Mouse (Mus musculus) layer of hippocampus, adult 6 months (tissue): ENCODE results near the gene Hoxa9. TPM values are rescaled to one million over a fixed set of nuclear protein-coding genes. Genes with fewer than 3 reads are reported as not detected.

Experiments
- long read RNA-seq, 2 experiments: library from polyadenylated mRNA; unstranded; transcript quantifications; one replicate each; pipeline ENCODE4 v2.0.0; 2019 to 2020
- microRNA-seq: library from miRNA; unstranded; fragments of <30 nt; microRNA quantifications from one replicate; pipeline ENCODE4 v1.2.0, GENCODE M21; 2020
- polyA plus RNA-seq: library from polyadenylated mRNA; unstranded; fragments of <200 nt; fragmentation: Nextera tagmentation; gene quantifications from 2 replicates; pipeline ENCODE4 v1.2.3, GENCODE M21; 2021

The Hoxa9 gene
- not detected in 2 replicates for polyA plus RNA-seq
- long read RNA-seq, experiment 1, result 0 reads
- long read RNA-seq, experiment 2, result 0 reads

DNA sequence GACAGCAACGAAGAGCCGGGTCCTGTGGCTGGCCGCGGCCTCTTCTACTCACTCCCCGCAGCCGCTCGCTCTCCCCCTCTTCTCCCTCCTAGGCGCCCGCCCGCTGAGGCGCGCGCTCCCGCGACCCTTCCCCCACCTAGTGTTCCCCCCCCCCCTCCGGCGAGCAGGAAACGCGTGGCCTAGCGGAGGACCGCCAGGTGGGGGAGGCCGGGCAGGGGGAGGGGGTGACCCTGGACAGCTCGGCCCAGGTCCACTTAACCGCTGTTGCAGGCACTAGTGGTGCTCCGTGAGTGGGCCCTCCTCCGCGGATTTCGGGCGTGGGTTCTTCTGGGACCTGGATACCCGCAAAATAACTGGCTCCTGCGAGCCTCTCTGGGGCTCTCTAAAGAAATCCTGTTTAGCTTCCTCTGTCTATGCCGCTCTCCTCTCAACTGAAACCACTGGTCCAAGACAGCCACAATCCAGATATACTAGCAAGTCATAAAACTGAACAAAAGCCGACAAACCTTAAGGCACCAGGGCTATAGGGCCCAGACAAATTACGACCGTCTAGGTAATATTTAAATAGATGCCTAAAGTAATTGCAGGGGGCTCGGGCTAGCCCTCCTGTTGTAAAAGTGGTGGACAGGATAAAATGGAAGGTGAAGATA is at the start of gene Hoxa9:
TSS of gene Hoxa9 (minus strand) at position 574 of the 650 bp plus-strand sequence.

DNA sequence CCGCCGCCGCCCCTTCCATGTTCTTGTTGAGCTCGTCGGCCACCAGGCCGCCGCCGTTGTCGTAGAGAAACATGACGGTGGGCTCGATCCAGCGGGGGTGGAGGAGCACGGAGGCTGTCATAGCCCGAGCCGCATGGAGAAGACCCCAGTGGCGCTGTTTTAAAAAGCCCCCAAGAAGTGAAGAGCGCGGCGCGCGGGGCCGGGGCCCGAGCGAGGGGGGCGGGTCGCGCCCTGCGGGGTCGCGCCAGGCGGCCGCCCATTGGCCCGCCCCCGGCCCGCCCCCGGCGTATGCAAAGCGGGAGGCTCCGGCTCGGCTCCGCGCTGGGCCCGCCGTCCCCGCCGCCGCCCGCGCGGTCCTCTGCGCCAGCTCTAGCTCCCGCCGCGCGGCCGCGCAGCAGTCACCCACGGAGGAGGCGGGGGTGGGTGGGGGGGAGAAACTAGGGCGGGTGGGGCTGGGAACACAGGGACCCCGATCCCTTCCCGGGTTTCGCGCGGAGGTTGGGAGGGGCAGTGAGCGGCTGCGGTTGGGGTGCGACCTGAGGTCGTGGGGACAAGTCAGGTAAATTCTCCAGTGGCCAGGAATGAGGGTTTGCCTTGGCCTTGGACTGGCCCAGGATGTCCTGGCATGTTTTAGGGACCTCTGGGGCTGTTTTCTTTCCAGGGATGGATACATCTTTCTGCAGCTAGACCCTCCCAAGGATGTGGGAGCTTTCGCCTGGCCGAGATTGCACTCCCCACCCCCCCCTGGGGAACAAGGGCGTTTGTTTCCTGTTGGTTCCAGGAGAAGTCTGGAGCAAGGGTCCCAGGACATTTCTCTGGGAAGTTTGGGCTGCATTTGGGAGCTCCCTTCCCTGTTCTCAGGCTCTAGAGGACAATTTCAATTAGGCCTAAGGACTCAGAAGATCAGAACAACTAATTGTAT is 30.0 kb upstream of the Hoxa9 start, which contains the start of gene Hoxa13:
TSS of gene Hoxa13 (minus strand) at position 227 of the 922 bp plus-strand sequence.

DNA sequence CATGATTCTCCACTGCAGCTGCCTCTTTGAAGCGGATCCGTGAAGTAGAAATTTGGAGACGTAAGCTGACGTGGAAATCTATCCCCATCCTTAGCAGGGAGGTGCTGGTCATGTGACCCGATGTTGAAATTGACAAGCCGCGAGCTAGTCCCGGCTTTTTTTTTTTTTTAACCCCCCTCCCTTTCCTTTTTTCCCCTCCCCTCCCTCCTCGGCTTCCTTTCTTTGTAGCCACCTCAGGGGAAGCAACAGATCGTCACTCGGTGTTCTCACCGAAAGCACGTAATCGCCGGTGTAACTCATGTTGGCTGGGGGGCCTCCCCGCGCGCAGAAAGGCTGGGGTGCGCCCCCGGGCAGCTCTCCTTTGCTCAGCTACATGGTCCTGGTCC is 14.9 kb upstream of the Hoxa9 start, which contains the start of gene Hoxa11:
TSS of gene Hoxa11 (minus strand) at position 54 of the 386 bp plus-strand sequence.

DNA sequence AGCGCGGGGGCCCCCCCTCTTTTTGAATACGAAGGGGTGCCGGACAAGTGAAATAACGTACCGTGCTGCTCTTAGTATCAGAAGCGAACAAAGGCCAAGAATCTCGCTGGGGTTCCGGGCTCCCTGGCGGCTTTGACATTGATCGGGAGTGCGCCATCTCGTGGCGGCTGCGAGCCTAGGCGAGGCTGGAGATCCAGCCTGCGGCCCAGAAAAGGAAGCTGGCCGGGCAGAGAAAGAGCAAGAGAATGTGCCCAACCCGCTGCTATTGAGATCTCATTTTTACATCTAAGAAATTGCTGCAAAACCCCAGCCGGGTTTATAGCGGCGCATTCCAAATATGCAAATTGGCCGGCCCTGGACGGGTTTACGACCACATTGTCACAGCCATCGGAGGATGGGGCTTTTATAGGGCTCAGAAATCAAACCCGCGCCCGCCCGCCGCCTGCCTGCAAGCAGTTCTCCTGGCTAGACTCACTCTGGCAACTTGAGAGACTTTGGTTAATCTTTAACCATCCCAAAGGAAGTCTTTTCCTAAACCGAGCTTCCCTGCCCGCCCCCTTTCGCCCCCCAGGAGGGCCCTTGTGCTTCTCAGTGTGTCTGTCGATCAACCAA is 9.6 kb upstream of the Hoxa9 start, which contains the start of gene Hoxa10:
TSS of gene Hoxa10 (minus strand) at position 466 of the 612 bp plus-strand sequence.

DNA sequence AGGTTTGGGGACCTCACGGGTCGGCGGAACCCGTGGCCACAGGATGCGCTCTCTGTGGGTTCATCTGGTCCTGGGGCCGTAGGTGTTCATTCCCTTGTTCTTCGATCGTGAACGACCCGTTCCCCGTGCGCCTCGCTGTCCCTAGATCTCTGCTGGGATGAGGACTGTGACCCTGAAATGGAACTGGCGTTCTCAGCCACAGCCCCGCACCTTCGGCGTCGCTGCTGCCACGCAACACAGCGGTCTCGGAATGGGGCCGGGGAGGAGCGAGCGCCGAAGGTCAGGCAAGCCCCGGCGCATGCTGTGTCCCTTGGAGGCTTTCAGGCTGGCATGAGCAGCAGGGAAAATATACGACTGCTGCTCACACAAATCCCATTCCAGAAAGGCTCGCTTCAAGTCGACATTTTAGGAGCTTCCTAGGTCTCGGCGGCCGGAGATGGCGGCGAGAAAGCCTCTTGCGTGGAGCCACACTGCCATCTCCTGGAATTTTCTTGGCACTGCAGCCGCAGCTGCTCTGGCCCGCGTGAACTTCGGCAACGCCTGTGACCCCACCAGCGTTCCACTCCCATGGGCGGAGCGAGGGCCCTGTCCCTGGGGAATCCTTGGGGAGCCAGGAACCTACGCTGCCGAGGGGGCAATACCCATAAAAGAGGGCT is 9.4 kb downstream of the Hoxa9 start, which contains the start of gene Hoxa7:
TSS of gene Hoxa7 (minus strand) at position 518 of the 656 bp plus-strand sequence.

DNA sequence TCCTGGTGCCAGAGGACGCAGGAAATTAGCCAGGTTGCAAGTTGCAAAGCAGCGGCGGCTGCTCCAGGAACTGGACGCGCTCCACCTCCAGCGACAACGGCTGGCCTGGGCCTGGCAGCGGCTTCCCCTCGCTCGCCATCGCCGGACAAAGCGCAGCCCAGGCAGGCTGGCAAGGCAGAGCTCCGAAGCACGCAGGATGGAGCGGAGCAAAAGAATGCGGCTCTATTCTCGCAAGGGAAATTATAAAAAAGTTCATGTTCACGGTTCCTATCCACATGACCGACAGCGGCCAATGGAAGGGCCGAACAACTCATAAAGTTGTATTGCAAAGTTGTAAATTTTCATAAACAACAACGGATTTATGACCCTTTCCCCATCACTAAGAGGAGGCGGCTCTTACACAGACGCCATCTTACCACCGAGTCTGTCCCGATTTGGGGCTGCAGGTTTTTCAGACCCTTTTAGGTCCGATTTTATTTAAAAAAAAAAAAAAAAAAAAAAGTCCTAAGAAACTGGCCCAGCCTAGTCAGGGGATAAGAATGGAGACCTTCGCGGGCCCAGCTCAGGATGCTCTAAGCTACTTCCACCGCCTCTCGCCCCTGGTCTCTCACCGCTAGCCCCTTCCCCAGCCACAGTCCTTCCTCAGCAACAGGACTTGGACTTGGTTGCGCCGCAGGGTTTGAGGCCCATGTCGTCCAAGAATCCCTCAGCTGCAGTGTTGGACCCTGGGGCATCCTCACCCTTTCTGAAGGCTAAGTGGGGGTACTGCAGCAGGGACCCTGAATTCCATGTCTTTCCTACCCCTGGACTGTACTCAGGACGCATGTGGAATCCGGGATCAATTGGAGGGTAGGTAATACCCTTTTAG is 17.5 kb downstream of the Hoxa9 start, which contains the start of the genes Hoxa3 and Gm28308:
TSS of gene Hoxa3 (minus strand) at position 218 of the 868 bp plus-strand sequence.
TSS of gene Gm28308 (minus strand) at position 221 of the 868 bp plus-strand sequence.

DNA sequence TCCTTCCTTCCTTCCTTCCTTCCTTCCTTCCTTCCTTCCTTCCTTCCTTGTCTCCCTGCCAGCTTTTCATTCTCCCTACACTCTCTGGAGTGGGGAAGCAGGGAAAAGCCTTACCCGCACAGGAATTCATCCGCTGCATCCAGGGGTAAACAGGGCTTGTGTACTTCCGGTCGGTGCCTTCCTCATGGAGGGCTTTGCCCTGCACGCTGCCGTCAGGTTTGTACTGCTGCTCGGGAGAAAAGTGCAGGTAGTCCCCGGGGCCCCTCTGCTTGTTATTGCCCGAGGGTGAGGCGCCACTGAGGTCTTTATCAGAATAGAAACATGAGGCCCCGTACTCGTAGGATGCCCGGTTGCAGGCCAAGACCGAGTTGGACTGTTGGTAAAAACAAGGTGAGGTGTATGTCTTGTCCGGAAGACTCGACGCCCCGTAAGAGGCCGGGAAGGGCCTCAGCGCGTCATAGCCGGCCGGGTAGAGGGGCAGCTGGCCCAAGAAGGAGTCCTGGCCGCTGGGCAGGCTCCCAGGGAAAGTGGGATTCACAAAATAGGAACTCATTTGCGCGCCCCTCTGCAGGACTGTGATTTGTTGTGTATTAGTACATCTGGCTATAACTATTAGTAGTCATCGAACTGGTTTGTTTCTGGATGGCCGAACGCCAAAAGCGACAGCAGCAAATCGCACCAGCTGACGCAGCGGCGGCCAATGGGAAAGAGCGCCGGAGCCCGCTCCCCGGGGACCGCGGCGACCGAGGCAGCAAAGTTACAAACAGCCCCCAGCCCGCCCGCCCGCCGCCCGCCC is 22.6 kb downstream of the Hoxa9 start, which contains the start of gene Hoxa6:
TSS of gene Hoxa6 (minus strand) at position 651 of the 796 bp plus-strand sequence.

DNA sequence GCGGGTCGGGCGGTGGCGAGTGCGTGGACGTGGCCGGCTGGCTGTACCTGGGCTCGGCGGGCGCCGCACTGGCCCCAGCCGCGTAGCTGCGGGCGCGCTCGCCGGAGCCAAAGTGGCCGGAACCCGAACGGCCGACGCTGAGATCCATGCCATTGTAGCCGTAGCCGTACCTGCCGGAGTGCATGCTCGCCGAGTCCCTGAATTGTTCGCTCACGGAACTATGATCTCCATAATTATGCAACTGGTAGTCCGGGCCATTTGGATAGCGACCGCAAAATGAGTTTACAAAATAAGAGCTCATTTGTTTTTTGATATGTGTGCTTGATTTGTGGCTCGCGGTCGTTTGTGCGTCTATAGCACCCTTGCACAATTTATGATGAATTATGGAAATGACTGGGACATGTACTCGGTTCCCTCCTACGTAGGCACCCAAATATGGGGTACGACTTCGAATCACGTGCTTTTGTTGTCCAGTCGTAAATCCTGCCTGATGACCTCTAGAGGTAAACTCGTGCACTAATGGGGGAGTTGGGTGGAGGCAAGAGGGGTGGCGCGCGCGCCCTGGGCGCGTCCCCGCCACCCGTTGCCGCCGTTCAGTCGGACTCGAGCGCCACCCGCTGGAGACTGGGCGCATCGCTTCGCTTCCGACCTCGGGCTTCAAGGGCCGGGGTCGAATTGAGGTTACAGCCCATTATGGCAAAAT is 26.7 kb downstream of the Hoxa9 start, which contains the start of gene Hoxa5:
TSS of gene Hoxa5 (minus strand) at position 538 of the 703 bp plus-strand sequence.

DNA sequence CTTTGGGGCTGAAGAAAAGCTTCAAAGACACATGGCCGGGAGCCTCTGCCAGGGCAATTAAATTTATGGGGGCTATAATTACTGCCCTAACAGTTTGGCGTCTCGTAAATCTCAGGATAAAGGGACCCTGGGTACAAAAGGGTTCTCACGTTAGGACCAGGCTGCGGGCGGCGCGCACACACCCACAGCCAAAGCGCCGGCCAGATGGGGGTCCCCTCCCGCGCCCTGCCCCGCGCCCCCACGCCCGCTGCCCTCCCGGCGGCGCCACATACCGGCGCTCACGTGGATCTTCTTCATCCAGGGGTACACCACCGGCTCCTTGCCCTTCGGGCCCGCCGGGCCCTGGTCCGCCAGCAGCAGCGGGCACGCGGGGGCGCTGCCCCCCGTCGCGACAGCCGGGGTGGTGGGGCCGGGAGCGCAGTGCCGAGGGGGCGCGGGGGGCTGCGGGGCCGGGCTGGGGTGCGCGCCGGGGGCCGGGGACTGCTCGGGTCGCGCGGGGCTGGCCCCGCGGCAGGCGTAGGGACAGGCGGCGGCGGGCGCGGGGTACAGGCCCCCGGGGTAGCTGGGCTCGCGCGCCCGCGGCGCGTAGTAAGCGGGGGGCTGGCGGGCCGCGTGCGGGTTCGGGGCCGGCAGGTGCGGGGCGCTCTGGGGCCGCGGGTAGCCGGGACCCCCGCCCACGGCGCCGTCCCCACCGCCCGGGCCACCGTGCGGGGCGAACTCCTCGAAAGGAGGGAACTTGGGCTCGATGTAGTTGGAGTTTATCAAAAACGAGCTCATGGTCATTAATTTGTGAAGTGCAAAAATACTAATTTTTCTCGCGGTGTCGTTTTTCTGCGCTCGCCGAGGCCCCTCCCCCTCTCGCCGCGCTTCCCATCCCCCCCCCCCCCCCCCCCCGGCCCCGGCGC is 39.7 kb downstream of the Hoxa9 start, which contains the start of gene Hoxa4:
TSS of gene Hoxa4 (minus strand) at position 848 of the 905 bp plus-strand sequence.

DNA sequence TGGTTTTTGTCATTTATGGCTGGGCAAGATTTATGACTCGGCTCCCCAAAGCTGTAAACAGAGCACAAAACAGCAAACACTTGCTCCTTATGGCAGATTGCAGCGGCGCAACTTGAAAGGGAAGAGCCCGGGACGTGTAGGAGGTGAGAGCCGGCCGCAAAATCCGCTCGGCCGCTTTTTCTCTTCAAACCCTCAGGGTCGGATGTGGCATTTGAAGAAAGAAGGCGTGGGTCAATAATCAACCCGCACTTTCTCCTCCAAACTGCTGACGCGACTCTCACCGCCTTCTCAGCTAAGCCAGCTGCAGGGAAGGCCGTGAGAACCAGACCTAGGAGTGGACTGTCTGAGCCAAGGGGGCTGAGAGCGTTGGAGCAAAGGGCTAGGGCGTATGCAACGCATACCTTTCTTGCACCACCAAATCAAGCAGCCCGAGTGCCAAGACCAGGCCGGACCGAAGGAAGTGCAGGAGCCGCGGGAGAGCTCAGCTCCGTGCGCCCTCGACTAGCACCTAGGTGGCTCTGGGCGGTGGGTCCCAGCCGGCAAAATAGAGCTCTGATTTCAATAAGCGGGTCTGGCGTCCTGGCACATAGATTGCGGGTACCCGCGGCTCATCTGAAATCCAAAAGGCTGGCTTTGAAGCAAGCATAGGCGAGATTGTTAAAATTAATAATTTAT is 53.7 kb downstream of the Hoxa9 start, which contains the start of gene 5730596B20Rik:
TSS of gene 5730596B20Rik (plus strand) at position 438 of the 675 bp plus-strand sequence.

Small RNA genes within 50 kb of the gene (microRNA-seq; reads per million reads assigned to microRNA genes)
- not detected for gene Mir196b

Other genes with a start within 250 kb of the Hoxa9 start
- gene Skap2, start 218.5 kb downstream of the Hoxa9 start, polyA plus RNA-seq, result 13.2 and 17.0 TPM in 2 replicates
- gene Hoxa1, start 72.8 kb downstream of the Hoxa9 start, polyA plus RNA-seq, result not detected in 2 replicates
- gene Hoxa2, start 66.3 kb downstream of the Hoxa9 start, polyA plus RNA-seq, result not detected in 2 replicates
- gene 5730596B20Rik, start 53.6 kb downstream of the Hoxa9 start, polyA plus RNA-seq, result not detected in 2 replicates
- gene Hoxa4, start 39.3 kb downstream of the Hoxa9 start, polyA plus RNA-seq, result not detected in 2 replicates
- gene Hoxa5, start 26.5 kb downstream of the Hoxa9 start, polyA plus RNA-seq, result not detected in 2 replicates
- not detected in 2 replicates for gene Hoxa6, start 22.4 kb downstream of the Hoxa9 start, polyA plus RNA-seq
- not detected in 2 replicates for gene Hoxa3, start 17.8 kb downstream of the Hoxa9 start, polyA plus RNA-seq
- gene Gm28308, start 17.8 kb downstream of the Hoxa9 start, polyA plus RNA-seq, result not detected in 2 replicates
- gene Hoxa7, start 9.2 kb downstream of the Hoxa9 start, polyA plus RNA-seq, result 0.29 TPM in 1 of 2 replicates, not detected in the other
- gene Hoxa10, start 9.8 kb upstream of the Hoxa9 start, polyA plus RNA-seq, result not detected in 2 replicates
- not detected in 2 replicates for gene Hoxa11, start 14.7 kb upstream of the Hoxa9 start, polyA plus RNA-seq
- gene Hoxa13, start 29.8 kb upstream of the Hoxa9 start, polyA plus RNA-seq, result not detected in 2 replicates
- gene Evx1, start 82.4 kb upstream of the Hoxa9 start, polyA plus RNA-seq, result not detected in 2 replicates